Mouse (Mus musculus) stomach, postnatal 0 days (tissue): ENCODE results near the gene Rplp1.

Experiments
- CTCF ChIP-seq: IDR thresholded peaks from 2 replicates; pipeline ENCODE4 v1.5.1; 2016; ENCODE audit warnings: antibody characterized with exemption, low read depth, mild to moderate bottlenecking, moderate library complexity
- EP300 ChIP-seq: optimal IDR thresholded peaks from 2 replicates; pipeline ENCODE3; 2016; ENCODE audit warnings: antibody characterized with exemption

GRCm38 (mm10) chr9:61960753-61961152 lies 46.4 kb upstream of the Rplp1 start:
- no peak for TF ChIP-seq CTCF
- no peak for TF ChIP-seq EP300
